Mouse (Mus musculus): ENCODE results near the gene Hsp90aa1. TPM values are rescaled to one million over a fixed set of nuclear protein-coding genes. Genes with fewer than 3 reads are reported as not detected.

Hsp90aa1 gene
- total RNA-seq, 2 experiments from 2014 or later = 353 to 494 TPM

DNA sequence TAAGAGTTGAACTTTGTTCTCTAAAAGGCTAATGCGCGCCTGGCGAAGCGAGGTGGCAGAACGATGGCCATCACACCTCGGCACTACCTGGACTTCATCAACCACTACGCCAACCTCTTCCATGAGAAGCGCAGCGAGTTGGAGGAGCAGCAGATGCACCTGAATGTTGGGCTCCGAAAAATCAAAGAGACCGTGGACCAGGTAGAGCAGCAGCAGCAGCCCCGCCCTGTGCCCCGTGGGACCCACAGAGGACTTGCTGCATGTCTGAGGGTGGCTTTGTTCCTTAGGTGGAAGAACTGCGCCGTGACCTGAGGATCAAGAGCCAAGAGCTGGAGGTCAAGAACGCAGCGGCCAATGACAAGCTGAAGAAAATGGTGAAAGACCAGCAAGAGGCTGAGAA is 51.1 kb downstream of the Hsp90aa1 start:
- no peak for ATAC-seq (ENCODE audit: poor library complexity, severe bottlenecking)

DNA sequence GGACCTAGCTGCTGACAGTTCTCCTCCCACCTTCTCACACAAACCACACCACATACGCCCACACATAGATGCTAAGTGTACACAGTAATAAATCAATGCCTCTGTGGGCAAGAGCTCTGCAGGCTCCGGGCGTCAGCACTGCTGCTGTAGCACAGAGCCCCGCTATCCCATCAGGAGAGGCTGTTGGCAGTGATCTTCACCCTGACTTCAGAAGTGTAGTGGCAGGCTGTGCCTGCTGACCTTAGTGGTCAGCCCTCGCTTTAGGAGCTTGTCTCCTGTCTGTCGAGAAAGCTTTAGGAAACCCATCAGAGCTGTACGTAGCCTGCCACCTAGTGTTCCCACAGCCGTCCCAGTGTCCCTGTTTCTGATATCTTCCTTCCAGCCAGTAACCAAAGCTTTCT is 52.3 kb downstream of the Hsp90aa1 start:
- ATAC-seq (ENCODE audit: poor library complexity, severe bottlenecking) = no peak

Other genes starting within 250 kb of the Hsp90aa1 start
- 63.1 and 64.4 TPM in 2 replicates for gene Dync1h1, start 101.3 kb downstream of the Hsp90aa1 start, total RNA-seq (2015)
- gene Dync1h1, start 101.3 kb downstream of the Hsp90aa1 start, total RNA-seq (2017) = 84.0 and 121 TPM in 2 replicates
- not detected in 2 replicates for gene 1700001K19Rik, start 20.1 kb downstream of the Hsp90aa1 start, total RNA-seq (2015)
- not detected in 2 replicates for gene 1700001K19Rik, start 20.1 kb downstream of the Hsp90aa1 start, total RNA-seq (2017)
- gene Wdr20, start 35.2 kb upstream of the Hsp90aa1 start, total RNA-seq (2015) = 24.2 and 24.7 TPM in 2 replicates
- 28.5 and 37.5 TPM in 2 replicates for gene Wdr20, start 35.2 kb upstream of the Hsp90aa1 start, total RNA-seq (2017)
- 1.5 and 1.6 TPM in 2 replicates for gene Mok, start 138.2 kb upstream of the Hsp90aa1 start, total RNA-seq (2015)
- gene Mok, start 138.2 kb upstream of the Hsp90aa1 start, total RNA-seq (2017) = 1.4 and 1.6 TPM in 2 replicates
- gene Zfp839, start 147.5 kb upstream of the Hsp90aa1 start, total RNA-seq (2015) = 3.3 and 4.5 TPM in 2 replicates
- 5.5 and 6.2 TPM in 2 replicates for gene Zfp839, start 147.5 kb upstream of the Hsp90aa1 start, total RNA-seq (2017)
- gene Cinp, start 186.4 kb upstream of the Hsp90aa1 start, total RNA-seq (2015) = 20.3 and 31.8 TPM in 2 replicates
- gene Cinp, start 186.4 kb upstream of the Hsp90aa1 start, total RNA-seq (2017) = 32.5 and 36.4 TPM in 2 replicates
- 3.1 and 3.7 TPM in 2 replicates for gene Tecpr2, start 186.5 kb upstream of the Hsp90aa1 start, total RNA-seq (2015)
- gene Tecpr2, start 186.5 kb upstream of the Hsp90aa1 start, total RNA-seq (2017) = 3.5 and 5.0 TPM in 2 replicates